Mouse (Mus musculus) limb, embryonic 12.5 days (tissue): ENCODE data around the gene Nek7. TPM values are rescaled to one million over a fixed set of nuclear protein-coding genes. Genes with fewer than 3 reads are reported as not detected.

Experiments
- ATAC-seq: fragments of 200-750 bp; cut with Nextera tagmentation; 2 replicates; pipeline ENCODE4 v1.8.0; 2017; ENCODE audit warnings: low read depth, moderate TSS enrichment; ENCODE audit not compliant: insufficient number of reproducible peaks, insufficient read depth, low FRiP score, low TSS enrichment
- H3K27ac ChIP-seq: fragments of 300-500 bp; sonication (generic); 2 replicates; pipeline ENCODE4 v1.5.1; 2016; ENCODE audit warnings: mild to moderate bottlenecking, moderate library complexity
- H3K27me3 ChIP-seq: fragments of 300-500 bp; sonication (generic); 2 replicates; pipeline ENCODE4 v1.6.1; 2016; ENCODE audit warnings: mild to moderate bottlenecking, moderate library complexity
- H3K36me3 ChIP-seq: fragments of 300-500 bp; sonication (generic); 2 replicates; pipeline ENCODE4 v1.6.1; 2016; ENCODE audit warnings: mild to moderate bottlenecking, moderate library complexity
- H3K4me1 ChIP-seq: fragments of 300-500 bp; sonication (generic); replicated peaks from 2 replicates; pipeline ENCODE4 v1.6.1; 2016
- H3K4me2 ChIP-seq: fragments of 300-500 bp; sonication (generic); 2 replicates; pipeline ENCODE4 v1.6.1; 2016; ENCODE audit warnings: mild to moderate bottlenecking, moderate library complexity
- H3K4me3 ChIP-seq: fragments of 300-500 bp; sonication (generic); replicated peaks from 2 replicates; pipeline ENCODE4 v1.5.1; 2016; ENCODE audit warnings: mild to moderate bottlenecking
- H3K9ac ChIP-seq: fragments of 300-500 bp; sonication (generic); replicated peaks from 2 replicates; pipeline ENCODE4 v1.6.1; 2016; ENCODE audit warnings: mild to moderate bottlenecking, moderate library complexity
- H3K9me3 ChIP-seq: fragments of 300-500 bp; sonication (generic); 2 replicates; pipeline ENCODE4 v1.6.1; 2016; ENCODE audit warnings: mild to moderate bottlenecking, moderate library complexity
- WGBS: fragments of 180-500 bp; shearing (Covaris S2); methylation state at CpG from one replicate; pipeline ENCODE4 v1.1.7; 2016; 5-methylcytosine and 5-hydroxymethylcytosine counted together
- polyA plus RNA-seq: library from polyadenylated mRNA; unstranded; fragments of >200 nt; fragmentation: Nextera tagmentation; extraction: Ambion mirVana; gene quantifications from 2 replicates; pipeline ENCODE4 v1.2.1, GENCODE M21; 2016

Nek7 gene
- polyA plus RNA-seq, 1 experiment from 2014 or later = 47.2 TPM

GRCm38 (mm10) chr1:138587812-138588211 is 32.1 kb downstream of the Nek7 start:
- ATAC-seq = no peak
- no peaks in the 10 kb centered on the region for H3K9me3 ChIP-seq
- H3K27me3 ChIP-seq = no peaks in the 10 kb centered on the region
- H3K9ac ChIP-seq = no peak overlapping the region
- H3K36me3 ChIP-seq = peaks cover 5% of the 10 kb centered on the region; the same call in 1 of the 2 replicates
- H3K4me3 ChIP-seq = no peak overlapping the region
- peaks cover 8% of the 10 kb centered on the region; the same call in 1 of the 2 replicates for H3K4me1 ChIP-seq
- no peak overlapping the region for H3K4me2 ChIP-seq
- H3K27ac ChIP-seq = no peak overlapping the region
- WGBS = 42% methylated on average over 3 of the region's 3 CpGs

GRCm38 (mm10) chr1:138586891-138587290 is 33.0 kb downstream of the Nek7 start:
- no peaks in the 10 kb centered on the region for H3K36me3 ChIP-seq
- no peak overlapping the region for H3K4me2 ChIP-seq
- H3K4me3 ChIP-seq = no peak overlapping the region
- no peak for ATAC-seq
- H3K27ac ChIP-seq = no peak overlapping the region
- H3K9ac ChIP-seq = no peak overlapping the region
- H3K4me1 ChIP-seq = peaks cover 8% of the 10 kb centered on the region; the same call in 1 of the 2 replicates
- no peaks in the 10 kb centered on the region for H3K27me3 ChIP-seq
- WGBS = 88% methylated on average over 2 of the region's 2 CpGs
- H3K9me3 ChIP-seq = no peaks in the 10 kb centered on the region

- no peaks in the 10 kb centered on the region for H3K9me3 ChIP-seq
- H3K4me1 ChIP-seq = 0 out of 2 replicates have a peak, but pooled peaks cover 4% of the 10 kb centered on the region
- ATAC-seq = no peak
- H3K4me2 ChIP-seq = no peak overlapping the region
- H3K27ac ChIP-seq = no peak overlapping the region
- H3K27me3 ChIP-seq = no peaks in the 10 kb centered on the region
- no peak overlapping the region for H3K4me3 ChIP-seq
- WGBS = 96% methylated on average over 2 of the region's 2 CpGs
- no peaks in the 10 kb centered on the region for H3K36me3 ChIP-seq
- H3K9ac ChIP-seq = no peak overlapping the region
These were observed 35.4 kb downstream of the Nek7 start for GRCm38 (mm10) chr1:138584423-138585013.

- no peaks in the 10 kb centered on the region for H3K27me3 ChIP-seq
- peaks cover 9% of the 10 kb centered on the region for H3K4me1 ChIP-seq
- no peaks in the 10 kb centered on the region for H3K9me3 ChIP-seq
- H3K4me3 ChIP-seq = no peak overlapping the region
- no peaks in the 10 kb centered on the region for H3K36me3 ChIP-seq
- no peak overlapping the region for H3K27ac ChIP-seq
- WGBS = 87% methylated on average over 7 of the region's 7 CpGs
- H3K9ac ChIP-seq = no peak overlapping the region
- H3K4me2 ChIP-seq = no peak overlapping the region
- ATAC-seq = no peak
These were observed 37.7 kb downstream of the Nek7 start for GRCm38 (mm10) chr1:138582225-138582624.

- WGBS = 73% methylated on average over 11 of the region's 11 CpGs
- no peak overlapping the region for H3K4me3 ChIP-seq
- no peaks in the 10 kb centered on the region for H3K9me3 ChIP-seq
- H3K4me2 ChIP-seq = no peak overlapping the region
- H3K27ac ChIP-seq = no peak overlapping the region
- no peaks in the 10 kb centered on the region for H3K36me3 ChIP-seq
- no peaks in the 10 kb centered on the region for H3K27me3 ChIP-seq
- no peak for ATAC-seq
- H3K9ac ChIP-seq = no peak overlapping the region
- peaks cover 15% of the 10 kb centered on the region for H3K4me1 ChIP-seq
These were observed 40.0 kb downstream of the Nek7 start for GRCm38 (mm10) chr1:138579822-138580492.

GRCm38 (mm10) chr1:138579207-138579606 is 40.7 kb downstream of the Nek7 start:
- Histone ChIP-seq H3K27ac (no peak overlapping the region), H3K4me2 (no peak overlapping the region), H3K27me3 (no peaks in the 10 kb centered on the region), H3K9ac (no peak overlapping the region), H3K36me3 (no peaks in the 10 kb centered on the region), H3K4me1 (peaks cover 15% of the 10 kb centered on the region), H3K4me3 (no peak overlapping the region), H3K9me3 (no peaks in the 10 kb centered on the region)
- 80% methylated on average over 7 of the region's 7 CpGs for WGBS
- ATAC-seq = no peak

GRCm38 (mm10) chr1:138576803-138577202 is 43.1 kb downstream of the Nek7 start:
- Histone ChIP-seq H3K9ac (no peak overlapping the region), H3K4me3 (no peak overlapping the region), H3K27ac (no peak overlapping the region), H3K4me2 (no peak overlapping the region), H3K36me3 (no peaks in the 10 kb centered on the region), H3K4me1 (peaks cover 17% of the 10 kb centered on the region), H3K27me3 (no peaks in the 10 kb centered on the region), H3K9me3 (no peaks in the 10 kb centered on the region)
- no peak for ATAC-seq
- WGBS = 30% methylated on average over 7 of the region's 7 CpGs

GRCm38 (mm10) chr1:138576066-138576697 is 43.8 kb downstream of the Nek7 start:
- Histone ChIP-seq H3K4me1 (peaks cover 19% of the 10 kb centered on the region), H3K27me3 (no peaks in the 10 kb centered on the region), H3K27ac (no peak overlapping the region), H3K9me3 (no peaks in the 10 kb centered on the region), H3K4me2 (no peak overlapping the region), H3K36me3 (no peaks in the 10 kb centered on the region), H3K9ac (no peak overlapping the region), H3K4me3 (no peak overlapping the region)
- WGBS = 92% methylated on average over 8 of the region's 8 CpGs
- no peak for ATAC-seq

- no peak overlapping the region for H3K9ac ChIP-seq
- no peak overlapping the region for H3K27ac ChIP-seq
- H3K4me3 ChIP-seq = no peak overlapping the region
- H3K4me1 ChIP-seq = peaks cover 19% of the 10 kb centered on the region
- ATAC-seq = no peak
- no peak overlapping the region for H3K4me2 ChIP-seq
- no peaks in the 10 kb centered on the region for H3K9me3 ChIP-seq
- no peaks in the 10 kb centered on the region for H3K27me3 ChIP-seq
- WGBS = 29% methylated on average over 2 of the region's 2 CpGs
- no peaks in the 10 kb centered on the region for H3K36me3 ChIP-seq
These were observed 44.3 kb downstream of the Nek7 start for GRCm38 (mm10) chr1:138575629-138576028.

GRCm38 (mm10) chr1:138571565-138572361 is 48.2 kb downstream of the Nek7 start:
- Histone ChIP-seq H3K4me3 (no peak overlapping the region), H3K27ac (no peak overlapping the region), H3K4me2 (no peak overlapping the region), H3K36me3 (no peaks in the 10 kb centered on the region), H3K4me1 (peaks cover 6% of the 10 kb centered on the region), H3K27me3 (no peaks in the 10 kb centered on the region), H3K9me3 (no peaks in the 10 kb centered on the region), H3K9ac (no peak overlapping the region)
- no peak for ATAC-seq
- WGBS = 76% methylated on average over 22 of the region's 22 CpGs

GRCm38 (mm10) chr1:138571038-138571441 is 48.9 kb downstream of the Nek7 start:
- WGBS = 87% methylated on average over 2 of the region's 2 CpGs
- no peaks in the 10 kb centered on the region for H3K9me3 ChIP-seq
- H3K4me2 ChIP-seq = no peak overlapping the region
- H3K9ac ChIP-seq = no peak overlapping the region
- 0 out of 2 replicates have a peak, but pooled peaks cover 5% of the 10 kb centered on the region for H3K4me1 ChIP-seq
- ATAC-seq = no peak
- no peaks in the 10 kb centered on the region for H3K36me3 ChIP-seq
- H3K27me3 ChIP-seq = no peaks in the 10 kb centered on the region
- H3K4me3 ChIP-seq = no peak overlapping the region
- H3K27ac ChIP-seq = no peak overlapping the region
